Mouse (Mus musculus): ENCODE results near the gene Olfr699. TPM values are rescaled to one million over a fixed set of nuclear protein-coding genes. Genes with fewer than 3 reads are reported as not detected.

Olfr699 gene
- polyA plus RNA-seq, 1 experiment from 2014 or later, result not detected

Other genes starting within 250 kb of the Olfr699 start
- gene Olfr693, start 112.6 kb downstream of the Olfr699 start, polyA plus RNA-seq (2015; fragmentation: Nextera tagmentation; extraction: Ambion mirVana), result not detected in 2 replicates
- gene Olfr694, start 101.4 kb downstream of the Olfr699 start, polyA plus RNA-seq (2015; fragmentation: Nextera tagmentation; extraction: Ambion mirVana), result not detected in 2 replicates
- not detected in 2 replicates for gene Olfr695, start 76.8 kb downstream of the Olfr699 start, polyA plus RNA-seq (2015; fragmentation: Nextera tagmentation; extraction: Ambion mirVana)
- gene Olfr697, start 50.8 kb downstream of the Olfr699 start, polyA plus RNA-seq (2015; fragmentation: Nextera tagmentation; extraction: Ambion mirVana), result not detected in 2 replicates
- not detected in 2 replicates for gene Olfr698, start 37.8 kb downstream of the Olfr699 start, polyA plus RNA-seq (2015; fragmentation: Nextera tagmentation; extraction: Ambion mirVana)
- gene Olfr700, start 15.6 kb upstream of the Olfr699 start, polyA plus RNA-seq (2015; fragmentation: Nextera tagmentation; extraction: Ambion mirVana), result not detected in 2 replicates
- not detected in 2 replicates for gene Olfr701, start 20.9 kb upstream of the Olfr699 start, polyA plus RNA-seq (2015; fragmentation: Nextera tagmentation; extraction: Ambion mirVana)
- not detected in 2 replicates for gene Olfr702, start 40.7 kb upstream of the Olfr699 start, polyA plus RNA-seq (2015; fragmentation: Nextera tagmentation; extraction: Ambion mirVana)
- not detected in 2 replicates for gene Olfr703, start 50.2 kb upstream of the Olfr699 start, polyA plus RNA-seq (2015; fragmentation: Nextera tagmentation; extraction: Ambion mirVana)
- not detected in 2 replicates for gene Olfr704, start 70.0 kb upstream of the Olfr699 start, polyA plus RNA-seq (2015; fragmentation: Nextera tagmentation; extraction: Ambion mirVana)
- gene Olfr705, start 83.7 kb upstream of the Olfr699 start, polyA plus RNA-seq (2015; fragmentation: Nextera tagmentation; extraction: Ambion mirVana), result not detected in 2 replicates
- not detected in 2 replicates for gene Olfr706, start 95.0 kb upstream of the Olfr699 start, polyA plus RNA-seq (2015; fragmentation: Nextera tagmentation; extraction: Ambion mirVana)
- not detected in 2 replicates for gene Olfr707, start 108.0 kb upstream of the Olfr699 start, polyA plus RNA-seq (2015; fragmentation: Nextera tagmentation; extraction: Ambion mirVana)
- gene Olfr1532-ps1, start 114.8 kb upstream of the Olfr699 start, polyA plus RNA-seq (2015; fragmentation: Nextera tagmentation; extraction: Ambion mirVana), result not detected in 2 replicates
- not detected in 2 replicates for gene Olfr709-ps1, start 139.0 kb upstream of the Olfr699 start, polyA plus RNA-seq (2015; fragmentation: Nextera tagmentation; extraction: Ambion mirVana)
- not detected in 2 replicates for gene Olfr710, start 155.1 kb upstream of the Olfr699 start, polyA plus RNA-seq (2015; fragmentation: Nextera tagmentation; extraction: Ambion mirVana)
- gene Olfr6, start 170.7 kb upstream of the Olfr699 start, polyA plus RNA-seq (2015; fragmentation: Nextera tagmentation; extraction: Ambion mirVana), result not detected in 2 replicates
- gene Olfr711, start 182.3 kb upstream of the Olfr699 start, polyA plus RNA-seq (2015; fragmentation: Nextera tagmentation; extraction: Ambion mirVana), result not detected in 2 replicates
- not detected in 2 replicates for gene Olfr2, start 212.9 kb upstream of the Olfr699 start, polyA plus RNA-seq (2015; fragmentation: Nextera tagmentation; extraction: Ambion mirVana)
- not detected in 2 replicates for gene Olfr713, start 238.0 kb upstream of the Olfr699 start, polyA plus RNA-seq (2015; fragmentation: Nextera tagmentation; extraction: Ambion mirVana)

Measured in hindbrain, embryonic 13.5 days (tissue).